Mouse (Mus musculus): Measurements from ENCODE around the gene Zfp804a. TPM values are rescaled to one million over a fixed set of nuclear protein-coding genes. Genes with fewer than 3 reads are reported as not detected.

Gene Zfp804a
- polyA plus RNA-seq, 1 experiment from 2014 or later = 0.40 TPM

GRCm38 (mm10) chr2:82210605-82211004 lies 157.6 kb downstream of the Zfp804a start:
- no peak overlapping the region for H3K27ac ChIP-seq (ENCODE audit: low read depth, low read length)
- H3K36me3 ChIP-seq (ENCODE audit: control insufficient read depth, insufficient read depth, low read length) = no peaks in the 10 kb centered on the region
- H3K9me3 ChIP-seq (ENCODE audit: control insufficient read depth, low read length) = no peaks in the 10 kb centered on the region
- no peaks in the 10 kb centered on the region for H3K4me1 ChIP-seq (replicated peaks; ENCODE audit: control insufficient read depth, insufficient read depth, low read length)
- no peak overlapping the region for H3K4me3 ChIP-seq (ENCODE audit: low read depth, low read length)
- no peak overlapping the region for H3K9ac ChIP-seq (ENCODE audit: low read depth, low read length)
- no peak for ATAC-seq (replicated peaks; ENCODE audit: low FRiP score)
- H3K4me2 ChIP-seq = no peak overlapping the region
- no peak for DNase-seq (ENCODE audit: low spot score)
- 81% methylated on average over 1 of the region's 1 CpGs for WGBS
- H3K27me3 ChIP-seq (replicated peaks; ENCODE audit: control insufficient read depth, insufficient read depth, low read length) = no peaks in the 10 kb centered on the region

- H3K4me1 ChIP-seq (replicated peaks; ENCODE audit: control insufficient read depth, insufficient read depth, low read length) = no peaks in the 10 kb centered on the region
- WGBS = 83% methylated on average over 1 of the region's 1 CpGs
- no peak overlapping the region for H3K9ac ChIP-seq (ENCODE audit: low read depth, low read length)
- H3K27ac ChIP-seq (ENCODE audit: low read depth, low read length) = no peak overlapping the region
- no peak for DNase-seq (ENCODE audit: low spot score)
- H3K4me3 ChIP-seq (ENCODE audit: low read depth, low read length) = no peak overlapping the region
- no peaks in the 10 kb centered on the region for H3K36me3 ChIP-seq (ENCODE audit: control insufficient read depth, insufficient read depth, low read length)
- no peaks in the 10 kb centered on the region for H3K27me3 ChIP-seq (replicated peaks; ENCODE audit: control insufficient read depth, insufficient read depth, low read length)
- no peaks in the 10 kb centered on the region for H3K9me3 ChIP-seq (ENCODE audit: control insufficient read depth, low read length)
- ATAC-seq (replicated peaks; ENCODE audit: low FRiP score) = no peak
- H3K4me2 ChIP-seq = no peak overlapping the region
Observed at GRCm38 (mm10) chr2:82211972-82212371, 158.9 kb downstream of the Zfp804a start.

- H3K27me3 ChIP-seq (replicated peaks; ENCODE audit: control insufficient read depth, insufficient read depth, low read length) = no peaks in the 10 kb centered on the region
- H3K27ac ChIP-seq (ENCODE audit: low read depth, low read length) = no peak overlapping the region
- H3K36me3 ChIP-seq (ENCODE audit: control insufficient read depth, insufficient read depth, low read length) = no peaks in the 10 kb centered on the region
- H3K9ac ChIP-seq (ENCODE audit: low read depth, low read length) = no peak overlapping the region
- H3K4me3 ChIP-seq (ENCODE audit: low read depth, low read length) = no peak overlapping the region
- 74% methylated on average over 2 of the region's 2 CpGs for WGBS
- H3K4me2 ChIP-seq = no peak overlapping the region
- H3K4me1 ChIP-seq (replicated peaks; ENCODE audit: control insufficient read depth, insufficient read depth, low read length) = no peaks in the 10 kb centered on the region
- ATAC-seq (replicated peaks; ENCODE audit: low FRiP score) (no peak), DNase-seq (ENCODE audit: low spot score) (no peak)
- H3K9me3 ChIP-seq (ENCODE audit: control insufficient read depth, low read length) = no peaks in the 10 kb centered on the region
Observed at GRCm38 (mm10) chr2:82217873-82218272, 164.9 kb downstream of the Zfp804a start.

- Histone ChIP-seq H3K4me2 (no peak overlapping the region), H3K9me3 (ENCODE audit: control insufficient read depth, low read length) (no peaks in the 10 kb centered on the region), H3K4me1 (replicated peaks; ENCODE audit: control insufficient read depth, insufficient read depth, low read length) (no peaks in the 10 kb centered on the region), H3K27ac (ENCODE audit: low read depth, low read length) (no peak overlapping the region), H3K9ac (ENCODE audit: low read depth, low read length) (no peak overlapping the region), H3K36me3 (ENCODE audit: control insufficient read depth, insufficient read depth, low read length) (no peaks in the 10 kb centered on the region), H3K27me3 (replicated peaks; ENCODE audit: control insufficient read depth, insufficient read depth, low read length) (no peaks in the 10 kb centered on the region), H3K4me3 (ENCODE audit: low read depth, low read length) (no peak overlapping the region)
- ATAC-seq (replicated peaks; ENCODE audit: low FRiP score) (no peak), DNase-seq (ENCODE audit: low spot score) (no peak)
Observed at GRCm38 (mm10) chr2:82246020-82246419, 193.0 kb downstream of the Zfp804a start.

- no peaks in the 10 kb centered on the region for H3K4me1 ChIP-seq (replicated peaks; ENCODE audit: control insufficient read depth, insufficient read depth, low read length)
- no peak overlapping the region for H3K27ac ChIP-seq (ENCODE audit: low read depth, low read length)
- H3K4me3 ChIP-seq (ENCODE audit: low read depth, low read length) = no peak overlapping the region
- no peak overlapping the region for H3K9ac ChIP-seq (ENCODE audit: low read depth, low read length)
- H3K4me2 ChIP-seq = no peak overlapping the region
- no peaks in the 10 kb centered on the region for H3K9me3 ChIP-seq (ENCODE audit: control insufficient read depth, low read length)
- ATAC-seq (replicated peaks; ENCODE audit: low FRiP score) (no peak), DNase-seq (ENCODE audit: low spot score) (no peak)
- no peaks in the 10 kb centered on the region for H3K36me3 ChIP-seq (ENCODE audit: control insufficient read depth, insufficient read depth, low read length)
- no peaks in the 10 kb centered on the region for H3K27me3 ChIP-seq (replicated peaks; ENCODE audit: control insufficient read depth, insufficient read depth, low read length)
Observed at GRCm38 (mm10) chr2:82246902-82247522, 194.0 kb downstream of the Zfp804a start.

- WGBS = 69% methylated on average over 5 of the region's 5 CpGs
- H3K27me3 ChIP-seq (replicated peaks; ENCODE audit: control insufficient read depth, insufficient read depth, low read length) = no peaks in the 10 kb centered on the region
- no peaks in the 10 kb centered on the region for H3K4me1 ChIP-seq (replicated peaks; ENCODE audit: control insufficient read depth, insufficient read depth, low read length)
- H3K9me3 ChIP-seq (ENCODE audit: control insufficient read depth, low read length) = no peaks in the 10 kb centered on the region
- no peak overlapping the region for H3K27ac ChIP-seq (ENCODE audit: low read depth, low read length)
- H3K9ac ChIP-seq (ENCODE audit: low read depth, low read length) = no peak overlapping the region
- ATAC-seq (replicated peaks; ENCODE audit: low FRiP score) = no peak
- no peak overlapping the region for H3K4me3 ChIP-seq (ENCODE audit: low read depth, low read length)
- H3K4me2 ChIP-seq = no peak overlapping the region
- H3K36me3 ChIP-seq (ENCODE audit: control insufficient read depth, insufficient read depth, low read length) = no peaks in the 10 kb centered on the region
- no peak for DNase-seq (ENCODE audit: low spot score)
Observed at GRCm38 (mm10) chr2:82253382-82253781, 200.4 kb downstream of the Zfp804a start.

- H3K4me3 ChIP-seq (ENCODE audit: low read depth, low read length) = no peak overlapping the region
- H3K27me3 ChIP-seq (replicated peaks; ENCODE audit: control insufficient read depth, insufficient read depth, low read length) = no peaks in the 10 kb centered on the region
- 68% methylated on average over 2 of the region's 2 CpGs for WGBS
- no peaks in the 10 kb centered on the region for H3K9me3 ChIP-seq (ENCODE audit: control insufficient read depth, low read length)
- no peaks in the 10 kb centered on the region for H3K4me1 ChIP-seq (replicated peaks; ENCODE audit: control insufficient read depth, insufficient read depth, low read length)
- no peak for DNase-seq (ENCODE audit: low spot score)
- no peaks in the 10 kb centered on the region for H3K36me3 ChIP-seq (ENCODE audit: control insufficient read depth, insufficient read depth, low read length)
- H3K4me2 ChIP-seq = no peak overlapping the region
- ATAC-seq (replicated peaks; ENCODE audit: low FRiP score) = no peak
- no peak overlapping the region for H3K9ac ChIP-seq (ENCODE audit: low read depth, low read length)
- no peak overlapping the region for H3K27ac ChIP-seq (ENCODE audit: low read depth, low read length)
Observed at GRCm38 (mm10) chr2:82282591-82283269, 229.7 kb downstream of the Zfp804a start.

GRCm38 (mm10) chr2:82294932-82295493 lies 242.0 kb downstream of the Zfp804a start:
- no peaks in the 10 kb centered on the region for H3K36me3 ChIP-seq (ENCODE audit: control insufficient read depth, insufficient read depth, low read length)
- H3K4me3 ChIP-seq (ENCODE audit: low read depth, low read length) = no peak overlapping the region
- ATAC-seq (replicated peaks; ENCODE audit: low FRiP score) (no peak), DNase-seq (ENCODE audit: low spot score) (no peak)
- H3K4me1 ChIP-seq (replicated peaks; ENCODE audit: control insufficient read depth, insufficient read depth, low read length) = no peaks in the 10 kb centered on the region
- no peaks in the 10 kb centered on the region for H3K27me3 ChIP-seq (replicated peaks; ENCODE audit: control insufficient read depth, insufficient read depth, low read length)
- no peak overlapping the region for H3K4me2 ChIP-seq
- no peak overlapping the region for H3K27ac ChIP-seq (ENCODE audit: low read depth, low read length)
- no peak overlapping the region for H3K9ac ChIP-seq (ENCODE audit: low read depth, low read length)
- WGBS = 66% methylated on average over 2 of the region's 2 CpGs
- H3K9me3 ChIP-seq (ENCODE audit: control insufficient read depth, low read length) = no peaks in the 10 kb centered on the region

Data from liver, embryonic 11.5 days (tissue).